ENCODE assay signal across 21 mouse cellular contexts in genomic region chr19:47905603-47906002, GRCm38 (mm10). TPM values are rescaled to one million over a fixed set of nuclear protein-coding genes. Genes with fewer than 3 reads are reported as not detected.
DNase-seq lines count a peak whose midpoint lies in the region; ATAC-seq and TF ChIP-seq lines count a peak whose summit lies in the region.
"Had no signal": no experiment of that assay in that cellular context is flagged by ENCODE, and none has a peak within 500 bp of the region (broad histone marks: within the 10 kb centered on the region; RNA-seq: fewer than 3 reads in every experiment).

No protein-coding gene starts in this region.

- H3K4me2 ChIP-seq in hindbrain, embryonic 14.5 days (replicated peaks): no peak overlapping the region
- H3K4me2 ChIP-seq in limb, embryonic 12.5 days: no peak overlapping the region
- H3K4me2 ChIP-seq in midbrain, postnatal 0 days (ENCODE audit: low read depth, low read length, poor library complexity, severe bottlenecking): no peak overlapping the region
- H3K4me2 ChIP-seq: midbrain, embryonic 12.5 days had no signal

- no peak for TF ChIP-seq POLR2A in spleen, adult 2 months (IDR thresholded peaks at IDR 0.05; ENCODE audit: low read depth, low read length)

- peaks cover 59% of the 10 kb centered on the region for H3K4me1 ChIP-seq in hindbrain, embryonic 10.5 days (replicated peaks)
- peaks cover 22% of the 10 kb centered on the region for H3K4me1 ChIP-seq in hindbrain, embryonic 14.5 days (replicated peaks; ENCODE audit: control insufficient read depth, insufficient read depth, low read length)
- H3K4me1 ChIP-seq in spleen, adult 2 months (ENCODE audit: control insufficient read depth, insufficient read depth, insufficient read length): peaks cover 40% of the 10 kb centered on the region
- H3K4me1 ChIP-seq in limb, embryonic 12.5 days (replicated peaks): peaks cover 67% of the 10 kb centered on the region
- no peaks in the 10 kb centered on the region for H3K4me1 ChIP-seq in midbrain, postnatal 0 days (ENCODE audit: insufficient read depth, low read length)

- no peaks in the 10 kb centered on the region for H3K27me3 ChIP-seq in hindbrain, embryonic 10.5 days (ENCODE audit: insufficient read depth, poor library complexity, severe bottlenecking)
- no peaks in the 10 kb centered on the region for H3K27me3 ChIP-seq in hindbrain, embryonic 14.5 days (ENCODE audit: control insufficient read depth, insufficient read depth, low read length)
- no peaks in the 10 kb centered on the region for H3K27me3 ChIP-seq in spleen, adult 2 months (ENCODE audit: control insufficient read depth, insufficient read depth, low read length)
- no peaks in the 10 kb centered on the region for H3K27me3 ChIP-seq in limb, embryonic 12.5 days
- H3K27me3 ChIP-seq in splenic B cell, adult 2 months (ENCODE audit: control insufficient read depth, insufficient read depth, low read length, poor library complexity, severe bottlenecking): no peaks in the 10 kb centered on the region
- H3K27me3 ChIP-seq in midbrain, postnatal 0 days (ENCODE audit: insufficient read depth, low read length): no peaks in the 10 kb centered on the region
- H3K27me3 ChIP-seq: midbrain, embryonic 12.5 days had no signal

- ATAC-seq in hindbrain, embryonic 14.5 days (ENCODE audit: low FRiP score): no peak
- ATAC-seq in limb, embryonic 12.5 days (ENCODE audit: insufficient number of reproducible peaks, insufficient read depth, low FRiP score, low TSS enrichment, low read depth): no peak
- no peak for ATAC-seq in midbrain, postnatal 0 days (ENCODE audit: low FRiP score)
- ATAC-seq: forebrain, embryonic 14.5 days; hindbrain, postnatal 0 days had no signal

- no peak for TF ChIP-seq CTCF in spleen, adult 2 months (IDR thresholded peaks at IDR 0.05; ENCODE audit: extremely low read depth, insufficient read depth, insufficient read length, insufficient replicate concordance)
- TF ChIP-seq CTCF in midbrain, postnatal 0 days (IDR thresholded peaks at IDR 0.05): no peak

- H3K36me3 ChIP-seq in hindbrain, embryonic 10.5 days: peaks cover 12% of the 10 kb centered on the region
- no peaks in the 10 kb centered on the region for H3K36me3 ChIP-seq in hindbrain, embryonic 14.5 days (replicated peaks; ENCODE audit: control insufficient read depth, insufficient read depth)
- H3K36me3 ChIP-seq in spleen, adult 2 months (ENCODE audit: control insufficient read depth, insufficient read depth, low read length): no peaks in the 10 kb centered on the region
- H3K36me3 ChIP-seq in limb, embryonic 12.5 days: peaks cover 13% of the 10 kb centered on the region; the same call in 1 of the 2 replicates
- H3K36me3 ChIP-seq in splenic B cell, adult 2 months (ENCODE audit: control insufficient read depth, insufficient read depth, low read length, poor library complexity, severe bottlenecking): no peaks in the 10 kb centered on the region
- H3K36me3 ChIP-seq in midbrain, postnatal 0 days (ENCODE audit: insufficient read depth, low read length): no peaks in the 10 kb centered on the region
- H3K36me3 ChIP-seq: midbrain, embryonic 12.5 days had no signal

- H3K9me3 ChIP-seq in hindbrain, embryonic 10.5 days: no peaks in the 10 kb centered on the region
- no peaks in the 10 kb centered on the region for H3K9me3 ChIP-seq in hindbrain, embryonic 14.5 days (ENCODE audit: control insufficient read depth, low read length)
- no peaks in the 10 kb centered on the region for H3K9me3 ChIP-seq in limb, embryonic 12.5 days
- no peaks in the 10 kb centered on the region for H3K9me3 ChIP-seq in midbrain, postnatal 0 days (ENCODE audit: low read length)
- H3K9me3 ChIP-seq: midbrain, embryonic 12.5 days had no signal

- no peak overlapping the region for H3K4me3 ChIP-seq in hindbrain, embryonic 10.5 days
- no peak overlapping the region for H3K4me3 ChIP-seq in hindbrain, embryonic 14.5 days (replicated peaks; ENCODE audit: low read length)
- no peak overlapping the region for H3K4me3 ChIP-seq in spleen, adult 2 months (ENCODE audit: extremely low read depth, insufficient read depth, insufficient read length)
- no peak overlapping the region for H3K4me3 ChIP-seq in limb, embryonic 12.5 days (replicated peaks)
- H3K4me3 ChIP-seq in midbrain, postnatal 0 days (ENCODE audit: low read depth, low read length): no peak overlapping the region
- H3K4me3 ChIP-seq: midbrain, embryonic 12.5 days had no signal

- no peak for DNase-seq in hindbrain, embryonic 10.5 days (ENCODE audit: low spot score)
- no peak for DNase-seq in hindbrain, embryonic 14.5 days (ENCODE audit: low spot score)
- DNase-seq in spleen, adult 2 months (ENCODE audit: low read depth in 1 of 2, low spot score in 2 of 2): peak in 1 of 2 experiments; percentile 43
- no peak for DNase-seq in spleen, adult 12 weeks (ENCODE audit: low spot score)
- peak; percentile 74 for DNase-seq in splenic B cell, adult 2 months (ENCODE audit: low read depth, low spot score)
- no peak for DNase-seq in gastrocnemius, adult 18-20 months (ENCODE audit: low spot score)
- no peak for DNase-seq in midbrain, postnatal 0 days (ENCODE audit: low spot score)
- DNase-seq: adrenal gland, adult 8-10 months; cerebellum, adult 9-10 months; heart, adult 18-20 months; heart, postnatal 10 days; kidney, adult 18-20 months; kidney, postnatal 4 days; left cerebral cortex, postnatal 4 days had no signal

- no peak overlapping the region for H3K9ac ChIP-seq in hindbrain, embryonic 14.5 days
- no peak overlapping the region for H3K9ac ChIP-seq in limb, embryonic 12.5 days (replicated peaks)
- H3K9ac ChIP-seq in midbrain, postnatal 0 days (replicated peaks; ENCODE audit: low read length, poor library complexity, severe bottlenecking): no peak overlapping the region
- H3K9ac ChIP-seq: liver, embryonic 14.5 days; midbrain, embryonic 12.5 days had no signal

- 0 out of 2 replicates have a peak overlapping the region, but pooled peaks have one; percentile 24 for H3K27ac ChIP-seq in hindbrain, embryonic 10.5 days
- no peak overlapping the region for H3K27ac ChIP-seq in hindbrain, embryonic 14.5 days
- H3K27ac ChIP-seq in spleen, adult 2 months (ENCODE audit: insufficient read depth, low read length): peak overlapping the region; percentile 54; the same call in 1 of the 2 replicates
- H3K27ac ChIP-seq in limb, embryonic 12.5 days: 0 out of 2 replicates have a peak overlapping the region, but pooled peaks have one; percentile 12
- H3K27ac ChIP-seq in midbrain, postnatal 0 days (ENCODE audit: low read depth, low read length): no peak overlapping the region
- H3K27ac ChIP-seq: hindbrain, postnatal 0 days; liver, embryonic 14.5 days; midbrain, embryonic 12.5 days had no signal

- 88% methylated on average over 5 of the region's 5 CpGs for WGBS in hindbrain, embryonic 10.5 days
- WGBS in hindbrain, embryonic 14.5 days: 86% methylated on average over 4 of the region's 5 CpGs
- 50% methylated on average over 5 of the region's 5 CpGs for WGBS in spleen, adult 2 months
- WGBS in limb, embryonic 12.5 days: 92% methylated on average over 5 of the region's 5 CpGs
- 93% methylated on average over 5 of the region's 5 CpGs for WGBS in midbrain, postnatal 0 days

RNA-seq across cellular contexts. Expression of gene Cfap43, which starts 13.5 kb away (rescaled TPM):
- 0.07 and 1.0 TPM in 2 replicates for polyA plus RNA-seq in hindbrain, embryonic 10.5 days (2016; fragmentation: Nextera tagmentation; extraction: Ambion mirVana)
- 2.3 and 4.2 TPM in 2 replicates for polyA plus RNA-seq in hindbrain, embryonic 14.5 days (2014; fragmentation: Nextera tagmentation; extraction: Ambion mirVana)
- not detected in 2 replicates for polyA plus RNA-seq in spleen, adult 2 months (2012; rRNA removed)
- 0.09 TPM in 1 of 2 replicates, not detected in the other for polyA plus RNA-seq in limb, embryonic 12.5 days (2016; fragmentation: Nextera tagmentation; extraction: Ambion mirVana)
- total RNA-seq in gastrocnemius, adult 18-20 months (2021): not detected
- total RNA-seq in midbrain, postnatal 0 days (2014; rRNA removed): 0.66 and 4.2 TPM in 2 replicates
- 0.82 and 2.6 TPM in 2 replicates for polyA plus RNA-seq in midbrain, postnatal 0 days (2015; fragmentation: Nextera tagmentation; extraction: Ambion mirVana)
- total RNA-seq: adrenal gland, adult 8-10 months had no signal

RNA-seq across cellular contexts. Expression of gene Itprip, which starts 13.5 kb away (rescaled TPM):
- 20.7 and 21.9 TPM in 2 replicates for polyA plus RNA-seq in hindbrain, embryonic 10.5 days (2016; fragmentation: Nextera tagmentation; extraction: Ambion mirVana)
- polyA plus RNA-seq in hindbrain, embryonic 14.5 days (2014; fragmentation: Nextera tagmentation; extraction: Ambion mirVana): 4.1 and 5.4 TPM in 2 replicates
- 16.9 and 21.1 TPM in 2 replicates for polyA plus RNA-seq in spleen, adult 2 months (2012; rRNA removed)
- polyA plus RNA-seq in limb, embryonic 12.5 days (2016; fragmentation: Nextera tagmentation; extraction: Ambion mirVana): 29.4 and 29.9 TPM in 2 replicates
- under 1 TPM; 0.50 to 0.90 TPM for total RNA-seq in gastrocnemius, adult 18-20 months (2021)
- 2.7 and 3.5 TPM in 2 replicates for total RNA-seq in midbrain, postnatal 0 days (2014; rRNA removed)
- 1.4 and 1.5 TPM in 2 replicates for polyA plus RNA-seq in midbrain, postnatal 0 days (2015; fragmentation: Nextera tagmentation; extraction: Ambion mirVana)

RNA-seq across cellular contexts. Expression of gene Cfap58, which starts 31.9 kb away (rescaled TPM):
- 0.41 TPM in 1 of 2 replicates, not detected in the other for polyA plus RNA-seq in hindbrain, embryonic 10.5 days (2016; fragmentation: Nextera tagmentation; extraction: Ambion mirVana)
- polyA plus RNA-seq in hindbrain, embryonic 14.5 days (2014; fragmentation: Nextera tagmentation; extraction: Ambion mirVana): 0.46 and 1.1 TPM in 2 replicates
- polyA plus RNA-seq in spleen, adult 2 months (2012; rRNA removed): not detected in 2 replicates
- polyA plus RNA-seq in limb, embryonic 12.5 days (2016; fragmentation: Nextera tagmentation; extraction: Ambion mirVana): 0.08 TPM in 1 of 2 replicates, not detected in the other
- total RNA-seq in gastrocnemius, adult 18-20 months (2021): not detected
- 0.38 and 1.2 TPM in 2 replicates for total RNA-seq in midbrain, postnatal 0 days (2014; rRNA removed)
- polyA plus RNA-seq in midbrain, postnatal 0 days (2015; fragmentation: Nextera tagmentation; extraction: Ambion mirVana): 0.54 and 0.91 TPM in 2 replicates
- total RNA-seq: ES-E14 had no signal
- polyA plus RNA-seq: C2C12; liver, embryonic 14.5 days had no signal

RNA-seq across cellular contexts. Expression of gene Gsto2, which starts 40.3 kb away (rescaled TPM):
- polyA plus RNA-seq in hindbrain, embryonic 10.5 days (2016; fragmentation: Nextera tagmentation; extraction: Ambion mirVana): 1.6 and 1.8 TPM in 2 replicates
- 1.2 and 1.3 TPM in 2 replicates for polyA plus RNA-seq in hindbrain, embryonic 14.5 days (2014; fragmentation: Nextera tagmentation; extraction: Ambion mirVana)
- polyA plus RNA-seq in spleen, adult 2 months (2012; rRNA removed): 0.13 and 0.32 TPM in 2 replicates
- 0.59 and 0.97 TPM in 2 replicates for polyA plus RNA-seq in limb, embryonic 12.5 days (2016; fragmentation: Nextera tagmentation; extraction: Ambion mirVana)
- under 1 TPM; 0.25 to 0.66 TPM for total RNA-seq in gastrocnemius, adult 18-20 months (2021)
- total RNA-seq in midbrain, postnatal 0 days (2014; rRNA removed): 0.16 and 0.66 TPM in 2 replicates
- polyA plus RNA-seq in midbrain, postnatal 0 days (2015; fragmentation: Nextera tagmentation; extraction: Ambion mirVana): 1.1 TPM in 2 replicates

RNA-seq across cellular contexts. Expression of gene Gsto1, which starts 50.8 kb away (rescaled TPM):
- 109 and 115 TPM in 2 replicates for polyA plus RNA-seq in hindbrain, embryonic 10.5 days (2016; fragmentation: Nextera tagmentation; extraction: Ambion mirVana)
- polyA plus RNA-seq in hindbrain, embryonic 14.5 days (2014; fragmentation: Nextera tagmentation; extraction: Ambion mirVana): 127 and 135 TPM in 2 replicates
- 23.0 and 24.5 TPM in 2 replicates for polyA plus RNA-seq in spleen, adult 2 months (2012; rRNA removed)
- 211 and 229 TPM in 2 replicates for polyA plus RNA-seq in limb, embryonic 12.5 days (2016; fragmentation: Nextera tagmentation; extraction: Ambion mirVana)
- total RNA-seq in gastrocnemius, adult 18-20 months (2021): 10 to 100 TPM; 56.6 to 57.8 TPM
- 95.4 and 142 TPM in 2 replicates for total RNA-seq in midbrain, postnatal 0 days (2014; rRNA removed)
- polyA plus RNA-seq in midbrain, postnatal 0 days (2015; fragmentation: Nextera tagmentation; extraction: Ambion mirVana): 148 and 152 TPM in 2 replicates

Comparison
In these comparisons a context has a peak if more than half of its experiments do, and no peak if none do; other contexts are left out.
1. H3K27ac ChIP-seq: peak in hindbrain, embryonic 10.5 days (single experiment), spleen, adult 2 months (single experiment) and limb, embryonic 12.5 days (single experiment); none in hindbrain, embryonic 14.5 days (single experiment) and midbrain, postnatal 0 days (single experiment).